9 mouse cellular contexts compared by ENCODE assay signal in the genomic region with DNA sequence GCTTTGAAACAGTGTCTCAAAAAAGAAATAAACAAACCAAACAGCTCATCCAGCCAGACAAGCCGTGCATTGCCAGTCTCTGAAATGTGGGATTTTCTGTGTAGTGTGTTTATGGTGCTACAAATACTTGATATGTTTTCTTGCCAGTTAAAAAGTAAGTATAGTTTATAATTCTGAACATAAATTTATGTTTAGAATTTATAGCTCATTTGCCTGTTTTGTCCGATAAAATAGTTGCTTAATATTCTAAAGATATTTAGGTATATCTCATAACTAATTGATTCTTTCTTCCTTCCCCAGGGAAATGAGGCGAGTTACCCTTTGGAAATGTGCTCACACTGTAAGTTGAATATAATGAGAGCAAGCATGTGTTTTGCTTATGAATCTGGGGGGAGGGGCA. TPM values are rescaled to one million over a fixed set of nuclear protein-coding genes. Genes with fewer than 3 reads are reported as not detected.
DNase-seq lines count a peak whose midpoint lies in the region; ATAC-seq and TF ChIP-seq lines count a peak whose summit lies in the region.
"Had no signal": no experiment of that assay in that cellular context is flagged by ENCODE, and none has a peak within 500 bp of the region (broad histone marks: within the 10 kb centered on the region; RNA-seq: fewer than 3 reads in every experiment).

A gene (plus strand): TSS at position 301 of the 400 bp plus-strand sequence.

- TF ChIP-seq CTCF in liver, postnatal 0 days (IDR thresholded peaks at IDR 0.05; ENCODE audit: low read depth): no peak

- TF ChIP-seq EP300 in liver, postnatal 0 days (IDR thresholded peaks at IDR 0.05; ENCODE audit: low read depth): no peak

- no peaks in the 10 kb centered on the region for H3K4me1 ChIP-seq in liver, embryonic 11.5 days (replicated peaks; ENCODE audit: control insufficient read depth, insufficient read depth, low read length)
- peaks cover 8% of the 10 kb centered on the region for H3K4me1 ChIP-seq in liver, postnatal 0 days (ENCODE audit: insufficient read depth)
- H3K4me1 ChIP-seq in embryonic facial prominence, embryonic 10.5 days: no peaks in the 10 kb centered on the region; the same call in 1 of the 2 replicates
- no peaks in the 10 kb centered on the region for H3K4me1 ChIP-seq in hindbrain, embryonic 15.5 days (replicated peaks)
- no peaks in the 10 kb centered on the region for H3K4me1 ChIP-seq in neural tube, embryonic 12.5 days

- WGBS in liver, embryonic 11.5 days: 83% methylated on average over 3 of the region's 3 CpGs
- 83% methylated on average over 3 of the region's 3 CpGs for WGBS in liver, postnatal 0 days (ENCODE audit: insufficient replicate concordance)
- WGBS in embryonic facial prominence, embryonic 10.5 days: 85% methylated on average over 3 of the region's 3 CpGs
- 66% methylated on average over 3 of the region's 3 CpGs for WGBS in hindbrain, embryonic 15.5 days
- 84% methylated on average over 3 of the region's 3 CpGs for WGBS in neural tube, embryonic 12.5 days

- no peak within 1 kb of the TSS for H3K4me3 ChIP-seq in liver, embryonic 11.5 days (ENCODE audit: low read depth, low read length)
- no peak within 1 kb of the TSS for H3K4me3 ChIP-seq in liver, postnatal 0 days (ENCODE audit: low read depth, low read length)
- no peak within 1 kb of the TSS for H3K4me3 ChIP-seq in embryonic facial prominence, embryonic 10.5 days
- H3K4me3 ChIP-seq in hindbrain, embryonic 15.5 days: no peak within 1 kb of the TSS
- H3K4me3 ChIP-seq in neural tube, embryonic 12.5 days: no peak within 1 kb of the TSS
- H3K4me3 ChIP-seq: liver, embryonic 15.5 days had no signal

- no peak for ATAC-seq in liver, embryonic 11.5 days (replicated peaks; ENCODE audit: low FRiP score)
- no peak for ATAC-seq in liver, postnatal 0 days
- ATAC-seq in hindbrain, embryonic 15.5 days (ENCODE audit: low FRiP score, low read depth): no peak
- ATAC-seq in neural tube, embryonic 12.5 days (ENCODE audit: low FRiP score, low read depth): no peak

- no peak for DNase-seq in liver, embryonic 11.5 days (ENCODE audit: low spot score)
- DNase-seq in liver, postnatal 0 days: no peak
- no peak for DNase-seq in embryonic facial prominence, embryonic 10.5 days (ENCODE audit: low spot score)
- no peak for DNase-seq in spleen, postnatal 36 days (ENCODE audit: low spot score in 2 of 2)
- DNase-seq in kidney, adult 9 months: no peak
- DNase-seq in embryo, embryonic 10 days (ENCODE audit: low spot score): no peak

- H3K27me3 ChIP-seq in liver, embryonic 11.5 days (replicated peaks; ENCODE audit: control insufficient read depth, insufficient read depth, low read length): no peaks in the 10 kb centered on the region
- no peaks in the 10 kb centered on the region for H3K27me3 ChIP-seq in liver, postnatal 0 days (ENCODE audit: insufficient read depth, low read length)
- H3K27me3 ChIP-seq in embryonic facial prominence, embryonic 10.5 days (replicated peaks; ENCODE audit: low read depth, poor library complexity, severe bottlenecking): no peaks in the 10 kb centered on the region
- H3K27me3 ChIP-seq in hindbrain, embryonic 15.5 days: no peaks in the 10 kb centered on the region
- H3K27me3 ChIP-seq in neural tube, embryonic 12.5 days (replicated peaks): no peaks in the 10 kb centered on the region
- H3K27me3 ChIP-seq: liver, embryonic 15.5 days had no signal

- no peaks in the 10 kb centered on the region for H3K36me3 ChIP-seq in liver, embryonic 11.5 days (ENCODE audit: control insufficient read depth, insufficient read depth, low read length)
- H3K36me3 ChIP-seq in liver, postnatal 0 days (replicated peaks; ENCODE audit: insufficient read depth, low read length): no peaks in the 10 kb centered on the region
- peaks cover 12% of the 10 kb centered on the region for H3K36me3 ChIP-seq in embryonic facial prominence, embryonic 10.5 days (replicated peaks)
- no peaks in the 10 kb centered on the region for H3K36me3 ChIP-seq in hindbrain, embryonic 15.5 days
- no peaks in the 10 kb centered on the region for H3K36me3 ChIP-seq in neural tube, embryonic 12.5 days
- H3K36me3 ChIP-seq: liver, embryonic 15.5 days had no signal

- H3K27ac ChIP-seq in liver, embryonic 11.5 days (ENCODE audit: low read depth, low read length): no peak within 1 kb of the TSS
- H3K27ac ChIP-seq in liver, postnatal 0 days (ENCODE audit: low read depth): no peak within 1 kb of the TSS
- no peak within 1 kb of the TSS for H3K27ac ChIP-seq in embryonic facial prominence, embryonic 10.5 days (replicated peaks)
- H3K27ac ChIP-seq in hindbrain, embryonic 15.5 days (replicated peaks): no peak within 1 kb of the TSS
- H3K27ac ChIP-seq in neural tube, embryonic 12.5 days: no peak within 1 kb of the TSS
- H3K27ac ChIP-seq: liver, embryonic 15.5 days had no signal

- H3K9me3 ChIP-seq in liver, embryonic 11.5 days (ENCODE audit: control insufficient read depth, low read length): no peaks in the 10 kb centered on the region
- no peaks in the 10 kb centered on the region for H3K9me3 ChIP-seq in liver, postnatal 0 days (ENCODE audit: low read length)
- no peaks in the 10 kb centered on the region for H3K9me3 ChIP-seq in embryonic facial prominence, embryonic 10.5 days
- no peaks in the 10 kb centered on the region for H3K9me3 ChIP-seq in hindbrain, embryonic 15.5 days
- H3K9me3 ChIP-seq in neural tube, embryonic 12.5 days: no peaks in the 10 kb centered on the region
- H3K9me3 ChIP-seq: liver, embryonic 15.5 days had no signal

- no peak within 1 kb of the TSS for H3K4me2 ChIP-seq in liver, embryonic 11.5 days
- H3K4me2 ChIP-seq in liver, postnatal 0 days (ENCODE audit: low read depth, low read length): no peak within 1 kb of the TSS
- no peak within 1 kb of the TSS for H3K4me2 ChIP-seq in hindbrain, embryonic 15.5 days
- H3K4me2 ChIP-seq in neural tube, embryonic 12.5 days (replicated peaks): no peak within 1 kb of the TSS
- H3K4me2 ChIP-seq: liver, embryonic 15.5 days had no signal

- H3K9ac ChIP-seq in liver, embryonic 11.5 days (ENCODE audit: low read depth, low read length): no peak within 1 kb of the TSS
- no peak within 1 kb of the TSS for H3K9ac ChIP-seq in liver, postnatal 0 days (replicated peaks)
- H3K9ac ChIP-seq in hindbrain, embryonic 15.5 days: no peak within 1 kb of the TSS
- no peak within 1 kb of the TSS for H3K9ac ChIP-seq in neural tube, embryonic 12.5 days
- H3K9ac ChIP-seq: liver, embryonic 15.5 days had no signal

RNA-seq across cellular contexts. Expression of the gene that starts here (rescaled TPM):
- polyA plus RNA-seq in liver, embryonic 11.5 days (2014; fragmentation: Nextera tagmentation; extraction: Ambion mirVana): 34.0 and 35.9 TPM in 2 replicates
- polyA plus RNA-seq in liver, postnatal 0 days (2015; fragmentation: Nextera tagmentation; extraction: Ambion mirVana): 8.5 and 8.8 TPM in 2 replicates
- polyA plus RNA-seq in embryonic facial prominence, embryonic 10.5 days (2016; fragmentation: Nextera tagmentation; extraction: Ambion mirVana): 29.5 and 30.1 TPM in 2 replicates
- polyA plus RNA-seq in hindbrain, embryonic 15.5 days (2015; fragmentation: Nextera tagmentation; extraction: Ambion mirVana): 19.3 and 20.8 TPM in 2 replicates
- 24.0 and 26.0 TPM in 2 replicates for polyA plus RNA-seq in neural tube, embryonic 12.5 days (2016; fragmentation: Nextera tagmentation; extraction: Ambion mirVana)
